Mouse (Mus musculus): ENCODE data around the gene AU018091. TPM values are rescaled to one million over a fixed set of nuclear protein-coding genes. Genes with fewer than 3 reads are reported as not detected.
"Not testable (repeated sequence)": the region's sequence is repeated elsewhere in the genome, so short reads cannot be mapped to it uniquely, and the experiment has no call there.

AU018091 gene
- total RNA-seq, 2 experiments from 2014 or later, result not detected

GRCm38 (mm10) chr7:3166270-3166669 lies 2.7 kb downstream of the AU018091 start:
- no peak for DNase-seq

GRCm38 (mm10) chr7:3164991-3165390 lies 4.0 kb downstream of the AU018091 start:
- DNase-seq, result no peak

DNA sequence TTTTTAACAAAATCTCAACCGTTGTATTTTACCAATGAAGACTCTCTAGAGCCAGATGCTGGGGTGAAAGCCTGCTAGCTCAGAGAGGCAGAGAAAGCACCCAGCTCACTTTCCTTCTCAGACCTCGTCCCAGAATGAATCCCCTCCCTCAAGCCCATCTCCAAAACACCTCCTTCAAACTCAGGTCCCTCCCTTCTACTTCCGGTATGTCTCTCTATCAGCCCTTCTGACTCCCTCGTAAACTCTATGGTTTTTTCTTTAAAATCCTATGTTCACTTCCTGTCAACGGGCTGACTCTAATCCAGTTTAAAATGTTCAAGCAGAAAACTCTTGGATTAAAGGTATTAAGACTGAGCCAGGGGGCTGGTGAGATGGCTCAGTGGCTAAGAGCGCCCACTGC lies 4.6 kb downstream of the AU018091 start:
- DNase-seq, result no peak

GRCm38 (mm10) chr7:3150376-3150775 lies 18.6 kb downstream of the AU018091 start:
- no peak for DNase-seq

DNA sequence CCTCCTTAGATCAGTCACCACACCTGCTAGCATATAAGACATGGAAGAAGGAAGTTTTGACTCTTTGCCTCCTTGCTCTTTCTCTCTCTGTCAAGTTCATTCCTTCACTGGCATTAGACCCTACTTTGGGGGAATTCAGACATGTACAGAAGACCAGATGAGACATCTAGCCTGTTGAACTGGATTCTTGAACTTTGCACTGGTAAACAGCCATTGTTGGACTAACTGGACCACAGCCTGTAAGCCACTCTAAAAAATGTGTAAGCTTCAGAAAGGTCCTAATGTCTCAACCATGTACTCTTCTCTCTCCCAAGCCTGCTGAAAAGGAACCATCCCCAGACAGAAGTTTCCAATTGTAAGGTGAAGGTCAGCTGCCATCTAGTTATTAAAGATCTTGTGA lies 22.9 kb downstream of the AU018091 start:
- no peak for DNase-seq

- no peak for DNase-seq
These were observed 25.7 kb downstream of the AU018091 start for GRCm38 (mm10) chr7:3143329-3143728.

GRCm38 (mm10) chr7:3135606-3136005 lies 33.4 kb downstream of the AU018091 start:
- no peak for DNase-seq

DNA sequence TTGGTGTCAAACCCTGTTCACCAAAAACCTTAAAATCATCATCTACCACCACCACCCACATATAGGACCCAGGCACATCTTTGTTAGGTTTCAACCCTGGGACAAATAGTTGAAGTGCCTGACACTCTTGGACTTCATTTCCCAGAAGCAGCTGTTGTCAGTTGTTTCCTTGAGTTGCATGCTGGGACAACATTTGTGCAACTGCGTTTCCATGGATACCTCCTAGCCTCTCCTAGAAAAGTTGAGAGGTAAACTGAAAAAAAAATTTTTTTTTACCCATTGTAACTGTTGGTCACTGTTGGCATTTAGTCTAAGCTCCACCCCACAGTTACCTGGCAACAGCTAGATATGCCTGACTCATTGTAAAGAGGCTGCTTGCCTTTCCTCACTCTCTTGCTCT lies 34.3 kb downstream of the AU018091 start:
- no peak for DNase-seq

DNA sequence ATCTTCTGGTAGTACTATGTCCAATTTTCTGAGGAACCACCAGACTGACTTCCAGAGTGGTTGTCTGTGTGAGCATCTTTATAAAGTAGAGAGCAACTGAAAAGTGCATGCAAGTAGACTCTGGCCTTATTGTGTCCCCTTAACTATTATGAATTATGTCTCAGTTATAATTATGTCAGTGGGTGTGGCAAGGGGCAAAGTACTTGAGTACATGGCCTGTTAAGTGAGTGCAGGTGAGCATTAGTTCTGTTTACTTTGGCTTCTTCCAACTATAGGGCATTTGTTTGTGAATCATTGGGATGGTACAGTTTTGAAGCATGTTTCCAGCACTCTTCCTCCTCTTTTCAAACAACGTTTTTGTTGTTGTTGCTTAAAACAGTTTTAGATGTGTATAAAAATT lies 38.7 kb downstream of the AU018091 start:
- DNase-seq, result no peak

- DNase-seq, result not testable (repeated sequence)
These were observed 40.4 kb downstream of the AU018091 start for GRCm38 (mm10) chr7:3128564-3128963.

DNA sequence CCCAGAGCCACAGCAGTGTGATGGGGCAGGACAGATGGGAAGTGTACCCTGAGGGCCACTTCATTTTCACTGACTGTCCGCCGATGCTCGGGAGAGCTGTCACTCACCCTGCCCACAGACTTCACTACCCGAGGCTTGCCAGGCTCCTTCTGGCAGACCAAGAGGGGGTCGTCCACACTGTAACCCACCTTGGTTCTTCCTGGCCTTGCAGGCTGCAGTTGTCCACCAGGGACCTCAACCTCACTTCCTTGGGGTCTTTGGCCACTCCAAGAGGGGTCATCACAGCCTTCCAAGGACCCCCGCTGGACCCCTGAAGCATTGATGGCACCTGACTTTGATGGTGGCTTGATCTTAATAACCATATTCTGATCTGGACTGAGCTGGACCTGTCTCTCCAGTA lies 57.8 kb downstream of the AU018091 start:
- DNase-seq, result not testable (repeated sequence)

DNA sequence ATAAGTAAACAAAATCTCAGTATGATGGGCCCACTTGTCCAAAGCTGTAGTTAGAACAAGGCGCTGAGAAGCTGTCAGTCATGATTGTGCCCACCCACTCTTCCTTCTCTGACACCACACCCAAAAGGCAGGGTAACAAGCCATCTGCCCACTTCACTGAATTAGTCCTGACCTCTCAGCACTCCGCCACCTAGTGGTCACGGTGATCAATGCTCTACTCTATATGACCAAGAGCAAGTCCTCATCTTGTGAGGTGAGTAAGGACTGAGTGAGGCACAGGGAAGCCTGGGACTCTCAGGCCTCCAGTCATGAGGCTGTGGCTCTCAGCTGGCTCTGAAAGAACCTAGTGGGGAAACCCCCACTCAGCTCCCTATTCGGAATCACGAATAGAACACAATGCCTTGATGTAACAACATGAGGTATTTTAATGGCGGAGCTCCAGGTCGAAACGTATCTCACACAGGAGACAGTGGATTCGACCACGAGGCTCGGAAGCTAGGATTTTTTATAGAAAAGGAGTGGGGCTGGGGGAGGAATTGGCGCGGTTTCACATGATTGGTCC lies 62.4 kb downstream of the AU018091 start:
- not testable (repeated sequence) for DNase-seq

Small RNAs within 50 kb of the gene (microRNA-seq; reads per million reads assigned to microRNA genes)
- 0 reads per million in 2 experiments for gene Mir290a
- 0 reads per million in 2 experiments for gene Mir290b
- gene Mir291a, result 0 reads per million in 2 experiments
- 0 reads per million in 2 experiments for gene Mir292
- gene Mir292b, result 0 reads per million in 2 experiments

Other genes with a start within 250 kb of the AU018091 start
- gene Nlrp12, start 80.5 kb upstream of the AU018091 start, total RNA-seq (2021), result under 1 TPM in 1 of 2 experiments, not detected in 1; 0.05 TPM
- gene Myadm, start 119.9 kb upstream of the AU018091 start, total RNA-seq (2021), result 10 to 100 TPM; 63.5 to 67.3 TPM
- 100 to 1,000 TPM; 495 to 539 TPM for gene Prkcg, start 120.0 kb upstream of the AU018091 start, total RNA-seq (2021)
- gene Cacng7, start 163.8 kb upstream of the AU018091 start, total RNA-seq (2021), result 100 to 1,000 TPM; 130 to 131 TPM
- gene Cacng8, start 221.5 kb upstream of the AU018091 start, total RNA-seq (2021), result 100 to 1,000 TPM; 406 to 411 TPM